Mouse (Mus musculus) thymus, postnatal 10 days (tissue): ENCODE results near the gene H3f3a.

Experiments
- DNase-seq, 2 experiments: peaks; one replicate each; pipeline ENCODE4 v3.0.0; 2021; ENCODE audit warnings: low spot score in 2 of 2

Gene H3f3a

GRCm38 (mm10) chr1:180823716-180824115 is 10.0 kb upstream of the H3f3a start:
- DNase-seq, result no peak

- no peak for DNase-seq
Measured at GRCm38 (mm10) chr1:180822276-180822675, 8.5 kb upstream of the H3f3a start.

- no peak for DNase-seq
Measured at GRCm38 (mm10) chr1:180821101-180821500, 7.4 kb upstream of the H3f3a start.

DNA sequence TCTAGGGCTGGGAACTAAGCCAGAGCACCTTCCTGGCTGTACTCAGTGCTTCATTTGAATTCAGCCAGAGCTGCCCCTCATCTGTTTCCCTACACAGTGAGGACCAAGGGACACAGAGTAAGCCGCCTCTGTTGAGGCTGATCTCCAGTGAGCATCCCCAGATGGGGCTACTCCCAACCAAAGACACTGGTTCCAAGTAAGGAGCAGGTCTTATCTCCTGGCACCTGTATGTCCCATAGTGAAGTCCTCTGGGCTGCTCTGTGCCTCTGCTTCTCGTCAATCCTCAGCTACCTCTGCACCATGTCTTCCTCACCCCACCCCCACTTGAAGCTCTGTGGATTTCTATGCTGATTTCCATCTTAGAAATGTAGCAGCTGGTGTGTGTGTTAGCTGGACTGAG is 4.3 kb upstream of the H3f3a start:
- DNase-seq, result no peak

- no peak for DNase-seq
Measured at GRCm38 (mm10) chr1:180815371-180816024, 1.8 kb upstream of the H3f3a start.

GRCm38 (mm10) chr1:180813409-180813884 is 296 bp downstream of the H3f3a start:
- peak; percentile 92 to 96 for DNase-seq

DNA sequence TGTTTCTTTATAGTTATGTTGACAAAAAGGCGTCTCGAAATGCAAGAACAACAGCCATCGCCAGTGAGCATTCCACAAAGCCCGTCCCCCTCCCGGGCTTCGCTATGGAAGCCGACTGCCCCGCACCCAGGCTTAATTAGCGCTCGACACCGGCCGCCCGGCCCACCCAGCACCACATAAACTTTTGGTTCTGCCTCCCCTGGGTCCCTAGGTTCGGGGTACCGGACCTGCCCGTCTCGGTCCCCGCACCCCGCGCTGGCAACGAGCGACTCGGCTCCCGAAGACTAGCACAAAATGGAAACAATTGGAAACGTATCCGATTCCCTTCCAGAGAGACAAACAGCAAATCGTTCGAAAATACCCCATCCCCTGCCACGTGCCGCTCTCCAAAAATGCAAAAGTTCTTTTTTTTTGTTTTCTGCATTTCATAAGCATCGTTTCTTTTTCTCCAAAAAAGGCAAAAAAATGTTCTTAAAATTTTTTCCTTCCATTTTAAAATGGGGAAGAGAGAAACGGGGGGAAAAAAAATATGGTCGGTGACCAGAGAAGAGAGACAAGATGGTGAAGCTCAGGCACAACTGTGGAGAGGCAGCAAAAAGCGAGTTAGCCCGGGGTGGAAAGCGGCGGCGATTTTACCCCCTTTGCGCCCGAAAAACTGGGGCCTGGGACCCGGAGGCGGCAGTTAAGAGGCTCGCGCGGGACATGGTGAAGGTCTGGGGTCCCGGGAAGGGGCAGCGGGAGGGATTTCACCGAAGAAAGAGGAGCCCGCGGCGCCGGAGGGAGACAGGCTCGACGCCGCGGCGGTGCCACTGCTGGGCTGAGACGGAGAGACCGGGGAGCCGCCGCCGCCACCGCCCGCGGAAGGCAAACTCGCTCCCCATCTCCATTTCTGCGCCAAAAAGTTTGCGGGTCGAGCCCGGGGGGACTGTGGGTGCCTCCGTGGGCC is 1.0 kb downstream of the H3f3a start:
- peak; percentile 44 to 48 for DNase-seq

GRCm38 (mm10) chr1:180811596-180812462 is 1.9 kb downstream of the H3f3a start:
- no peak for DNase-seq

- no peak for DNase-seq
Measured at GRCm38 (mm10) chr1:180810976-180811375, 2.8 kb downstream of the H3f3a start.

- DNase-seq, result no peak
Measured at GRCm38 (mm10) chr1:180808831-180809230, 4.9 kb downstream of the H3f3a start.

DNA sequence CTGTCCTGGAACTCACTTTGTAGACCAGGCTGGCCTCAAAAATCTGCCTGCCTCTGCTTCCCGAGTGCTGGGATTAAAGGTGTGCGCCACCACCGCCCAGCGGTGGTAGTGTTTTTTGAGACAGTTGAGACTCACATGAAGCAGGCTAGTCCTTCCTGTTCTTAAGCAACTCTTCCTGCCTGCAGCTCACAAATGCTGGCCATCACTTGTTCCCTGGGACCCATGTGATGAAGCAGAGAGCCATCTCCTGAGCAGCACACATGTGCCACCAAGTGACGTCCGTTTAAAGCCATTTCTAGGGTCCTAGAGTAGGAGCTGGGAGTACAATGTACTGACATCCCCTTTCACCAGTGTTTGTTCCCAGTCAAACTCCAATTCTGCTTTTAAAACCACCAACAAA is 9.9 kb downstream of the H3f3a start:
- DNase-seq, result no peak

DNA sequence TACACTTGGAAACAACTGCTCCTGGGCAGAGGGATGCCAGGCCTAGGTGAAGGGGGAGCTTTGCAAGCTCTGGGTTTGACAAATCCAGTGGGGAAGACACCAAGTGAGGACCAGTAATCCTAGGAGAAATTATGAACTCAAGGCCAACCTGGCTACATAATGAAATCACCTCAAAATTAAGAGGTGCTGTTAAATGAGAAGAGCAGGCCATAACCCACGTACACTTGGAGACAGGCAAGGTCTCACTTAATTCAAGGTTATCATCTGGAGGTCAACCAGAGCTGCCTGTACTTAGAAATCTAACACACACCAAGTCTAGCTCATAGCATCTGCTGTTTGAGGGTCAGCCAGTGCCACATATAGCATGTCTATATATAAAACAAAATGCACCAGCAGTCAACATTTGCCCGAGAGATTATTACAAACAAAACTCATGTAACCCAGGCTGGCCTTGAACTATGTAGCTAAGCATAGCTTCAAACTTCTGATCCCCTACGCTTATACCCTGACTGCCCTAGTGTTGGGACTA is 12.2 kb downstream of the H3f3a start:
- no peak for DNase-seq

DNA sequence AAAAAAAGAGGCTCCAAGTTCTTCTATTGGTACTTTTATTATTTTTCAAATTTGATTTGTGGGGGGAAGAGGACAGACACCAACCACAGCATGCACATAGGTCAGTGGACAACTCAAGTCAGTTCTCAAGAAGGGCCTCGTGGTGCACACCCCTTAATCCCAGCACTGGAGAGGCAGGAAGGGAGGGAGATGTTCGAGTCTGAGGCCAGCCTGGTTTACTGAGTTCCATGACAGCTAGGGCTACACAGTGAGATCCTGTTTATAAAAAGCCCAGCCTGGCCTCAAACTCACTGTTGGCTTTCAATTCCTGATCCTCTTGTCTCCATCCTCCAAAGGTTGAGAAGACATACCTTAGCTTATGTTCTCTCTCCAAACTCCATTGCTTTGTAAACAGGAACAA is 12.9 kb downstream of the H3f3a start:
- no peak for DNase-seq

DNA sequence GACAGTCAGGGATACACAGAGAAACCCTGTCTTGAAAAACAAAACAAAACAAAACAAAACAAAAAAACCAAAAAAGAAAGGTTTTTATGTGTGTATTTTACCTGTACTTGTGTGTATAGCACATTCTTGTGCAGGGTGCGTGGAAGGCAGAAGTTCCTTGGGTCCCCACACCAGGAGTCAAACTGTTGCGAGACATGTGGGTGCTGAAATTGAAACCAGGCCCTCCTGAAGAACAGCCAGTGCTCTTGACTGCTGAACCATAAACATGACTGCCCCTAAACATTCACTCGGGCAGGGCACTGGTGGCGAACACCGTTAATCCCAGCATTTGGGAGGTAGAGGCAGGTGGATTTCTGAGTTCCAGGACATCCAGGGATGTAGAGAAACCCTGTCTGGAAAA is 13.7 kb downstream of the H3f3a start:
- no peak for DNase-seq

- no peak for DNase-seq
Measured at GRCm38 (mm10) chr1:180799253-180799652, 14.5 kb downstream of the H3f3a start.

DNA sequence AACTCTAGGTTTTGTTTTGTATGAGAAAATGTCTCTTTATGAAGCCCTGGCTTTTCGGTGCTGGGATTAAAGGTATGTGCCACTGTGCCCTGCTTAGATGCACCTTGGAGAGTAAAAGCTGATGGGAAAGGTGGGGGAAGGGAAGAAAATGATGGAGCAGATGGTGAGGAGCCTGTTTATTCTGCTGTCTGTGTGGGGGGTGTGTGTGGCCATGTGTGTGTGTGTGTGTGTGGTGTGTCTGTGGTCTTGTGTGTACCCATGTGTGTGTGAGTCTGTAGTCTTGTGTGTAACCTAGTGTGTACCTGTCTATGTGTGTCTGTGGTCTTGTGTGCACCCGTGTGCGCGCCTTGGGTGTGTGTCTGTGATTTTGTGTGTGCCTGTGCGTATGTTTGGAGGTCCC is 15.1 kb downstream of the H3f3a start:
- DNase-seq, result no peak

DNA sequence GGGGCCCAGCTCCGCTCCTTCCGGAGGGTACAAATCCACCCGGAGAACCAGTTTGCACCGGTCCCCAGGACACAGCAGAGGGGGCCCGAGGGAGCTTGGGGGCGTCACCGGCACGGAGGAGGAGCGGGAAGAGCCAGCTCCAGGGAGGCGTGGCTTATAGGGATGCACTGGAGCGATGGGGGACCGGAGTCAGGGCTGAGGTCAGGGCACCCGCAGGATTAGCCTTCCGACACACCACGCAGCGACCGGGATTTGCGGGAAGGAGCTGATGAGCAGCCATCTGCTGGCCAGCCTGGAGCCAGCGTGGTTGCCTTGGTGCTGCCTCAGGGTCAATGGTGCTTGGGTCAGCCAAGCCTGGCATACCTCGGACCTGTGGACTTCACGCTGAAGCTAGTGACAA is 19.6 kb downstream of the H3f3a start:
- DNase-seq, result no peak

DNA sequence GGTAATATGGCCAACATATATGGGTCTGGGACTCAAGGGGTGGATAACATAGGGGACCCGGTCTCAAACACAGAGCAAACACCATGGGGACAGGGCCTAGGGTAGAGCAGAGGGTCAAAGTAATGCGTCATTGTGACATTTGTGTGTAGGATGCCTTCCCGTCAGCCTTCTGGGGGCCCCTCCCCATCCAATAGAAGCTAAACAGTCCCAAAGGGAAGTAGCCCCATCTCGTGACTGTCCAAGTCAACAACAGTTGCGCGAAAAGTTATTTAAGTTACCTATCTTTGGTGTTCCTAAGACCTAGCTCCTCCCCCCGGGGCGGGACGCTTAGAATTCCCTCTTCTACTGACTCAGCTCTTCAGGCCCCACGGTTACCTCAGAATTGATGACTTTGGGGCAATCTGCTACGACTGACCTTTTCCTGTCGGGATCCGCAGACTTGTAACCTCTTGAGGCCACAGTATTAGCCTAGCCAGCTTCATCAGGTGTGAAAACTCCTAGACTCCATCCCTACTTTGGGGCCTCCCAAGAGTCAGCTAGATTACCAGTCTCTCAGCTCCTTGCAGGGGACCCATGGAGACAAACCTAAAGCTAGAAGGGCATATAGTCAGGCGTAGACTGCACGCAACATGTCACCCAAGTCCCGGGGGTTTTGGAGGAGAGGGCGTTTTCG is 20.2 kb downstream of the H3f3a start:
- DNase-seq, result no peak

DNA sequence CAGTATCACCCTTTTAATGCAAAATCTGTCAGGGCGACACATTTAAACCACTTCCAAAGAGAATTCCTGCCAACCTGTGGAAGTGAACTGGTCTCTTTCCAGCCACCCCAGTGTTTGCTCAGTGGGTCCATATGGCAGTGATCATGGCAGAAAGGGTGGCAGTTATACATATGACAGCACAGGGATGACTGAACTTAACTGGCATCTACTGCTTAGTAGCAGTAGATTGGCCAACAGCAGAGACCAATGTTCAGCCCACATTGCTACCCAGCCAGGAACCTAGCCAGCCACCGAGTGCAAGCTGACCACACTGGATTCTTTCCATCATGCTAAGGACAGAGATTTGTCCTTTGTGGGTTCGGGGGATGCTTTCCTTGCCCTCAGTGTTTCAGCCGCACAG is 20.9 kb downstream of the H3f3a start:
- no peak for DNase-seq

- no peak for DNase-seq
Measured at GRCm38 (mm10) chr1:180791821-180792480, 21.8 kb downstream of the H3f3a start.

- no peak for DNase-seq
Measured at GRCm38 (mm10) chr1:180783580-180783928, 30.2 kb downstream of the H3f3a start.
